15 mouse cellular contexts compared by ENCODE assay signal in the genomic region with DNA sequence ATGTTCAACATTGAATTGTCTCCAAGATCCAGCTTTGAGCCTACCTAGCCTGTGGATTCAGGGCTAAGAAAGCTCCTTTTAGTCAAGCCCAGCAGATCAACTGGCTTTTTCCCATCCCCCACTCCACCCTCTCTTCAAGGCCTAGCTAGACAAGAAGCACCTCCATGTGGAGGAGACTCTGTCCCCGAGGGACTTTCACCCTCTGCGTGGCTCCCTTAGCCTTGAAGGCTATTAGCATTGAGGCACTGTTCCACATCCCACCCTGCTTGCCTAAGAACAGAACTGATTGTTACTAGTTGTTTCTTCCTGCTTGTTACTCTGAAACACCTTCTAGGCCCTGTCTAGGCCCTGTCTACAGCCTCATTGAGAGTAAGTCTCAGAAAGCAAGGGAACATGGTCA.
"Had no signal": no experiment of that assay in that cellular context is flagged by ENCODE, and none has a peak within 500 bp of the region (broad histone marks: within the 10 kb centered on the region; RNA-seq: fewer than 3 reads in every experiment).

No protein-coding gene starts in this region.

- H3K9me3 ChIP-seq: midbrain, embryonic 12.5 days; neural tube, embryonic 12.5 days; stomach, embryonic 15.5 days had no signal

- H3K4me2 ChIP-seq: lung, embryonic 14.5 days; midbrain, embryonic 12.5 days; neural tube, embryonic 12.5 days; stomach, embryonic 15.5 days had no signal

- H3K27me3 ChIP-seq: stomach, embryonic 15.5 days had no signal

- DNase-seq: lung, adult 18-20 months; lung, embryonic 14.5 days; lung, postnatal 10 days; midbrain, embryonic 14.5 days; right cerebral cortex, postnatal 14 days; thymus, adult 2 months; thymus, postnatal 25 days; thymus, postnatal 4 days had no signal

- H3K4me3 ChIP-seq: megakaryocyte, embryonic 14.5 days; midbrain, embryonic 12.5 days; neural tube, embryonic 12.5 days; stomach, embryonic 15.5 days had no signal

- H3K36me3 ChIP-seq: midbrain, embryonic 12.5 days; neural tube, embryonic 12.5 days; stomach, embryonic 15.5 days had no signal

- ATAC-seq: midbrain, embryonic 16.5 days had no signal

- H3K27ac ChIP-seq: macrophage; midbrain, embryonic 12.5 days; neural tube, embryonic 12.5 days; stomach, embryonic 15.5 days; stomach, postnatal 0 days had no signal

- H3K9ac ChIP-seq: lung, embryonic 14.5 days; midbrain, embryonic 12.5 days; neural tube, embryonic 12.5 days; stomach, embryonic 15.5 days had no signal
